Mouse (Mus musculus): ENCODE results near the gene Lgals2.

- TF ChIP-seq GATA1 (IDR thresholded peaks at IDR 0.05; ENCODE audit: low read length) = no peak
- TF ChIP-seq TAL1 (IDR thresholded peaks at IDR 0.05; ENCODE audit: low read length) = no peak
Measured at GRCm38 (mm10) chr15:78809739-78810138, 45.6 kb downstream of the Lgals2 start.

Measured in erythroblast, embryonic 14.5 days (primary cell).